Mouse (Mus musculus) lung, postnatal 0 days (tissue): ENCODE measurements around the gene Pcnx.

Experiments used
- CTCF ChIP-seq: IDR thresholded peaks from 2 replicates; pipeline ENCODE4 v1.5.1; 2016; ENCODE audit warnings: antibody characterized with exemption, mild to moderate bottlenecking
- EP300 ChIP-seq: IDR thresholded peaks from 2 replicates; pipeline ENCODE4 v1.6.1; 2016; ENCODE audit warnings: antibody characterized with exemption, mild to moderate bottlenecking, control low read depth

GRCm38 (mm10) chr12:81921785-81922184 lies 62.0 kb downstream of the Pcnx start:
- TF ChIP-seq CTCF (no peak), EP300 (no peak)
